Mouse (Mus musculus) spleen, adult 2 months (tissue): ENCODE measurements around the gene Auts2.

Experiments
- CTCF ChIP-seq: fragments of 200-500 bp; IDR thresholded peaks from 2 replicates; pipeline ENCODE4 v1.5.1; 2011; ENCODE audit warnings: mild to moderate bottlenecking, inconsistent platforms; ENCODE audit not compliant: insufficient read depth, insufficient read length, insufficient replicate concordance; ENCODE audit errors: extremely low read depth
- POLR2A ChIP-seq: fragments of 200-500 bp; IDR thresholded peaks from 2 replicates; pipeline ENCODE4 v1.6.1; 2011; ENCODE audit warnings: low read depth, low read length, inconsistent platforms

- no peak for TF ChIP-seq POLR2A
- no peak for TF ChIP-seq CTCF
These were observed 1033.8 kb downstream of the Auts2 start for GRCm38 (mm10) chr5:131509315-131509714.
